Mouse (Mus musculus) myocyte (in vitro differentiated cells): Measurements from ENCODE around the gene Irf2bp2.

ENCODE experiments used
- CEBPB ChIP-seq: IDR thresholded peaks from 2 replicates; pipeline ENCODE4 v1.6.1; 2011; ENCODE audit warnings: mild to moderate bottlenecking, moderate library complexity; ENCODE audit not compliant: poor library complexity, insufficient read depth, severe bottlenecking
- MAX ChIP-seq: IDR thresholded peaks from one replicate; pipeline ENCODE4 v1.6.1; 2011; ENCODE audit warnings: low read depth, mild to moderate bottlenecking, control low read depth
- MYOG ChIP-seq, 3 experiments: IDR thresholded peaks; one replicate each; pipeline ENCODE4 v1.6.1; 2011; ENCODE audit warnings: control low read depth in 2 of 3, low read depth in 2 of 3, mild to moderate bottlenecking in 2 of 3; ENCODE audit not compliant: insufficient read length in 2 of 3, control insufficient read depth in 1 of 3, insufficient read depth in 1 of 3
- POLR2A ChIP-seq: IDR thresholded peaks from one replicate; pipeline ENCODE4 v1.6.1; 2011; ENCODE audit warnings: low read depth, mild to moderate bottlenecking, control low read depth, moderate library complexity; ENCODE audit not compliant: insufficient read length
- POLR2AphosphoS2 ChIP-seq: IDR thresholded peaks from one replicate; pipeline ENCODE4 v1.6.1; 2011; ENCODE audit warnings: low read depth, control low read depth; ENCODE audit not compliant: insufficient read length
- TCF12 ChIP-seq: IDR thresholded peaks from one replicate; pipeline ENCODE4 v1.6.1; 2011; ENCODE audit warnings: mild to moderate bottlenecking, control low read depth; ENCODE audit not compliant: poor library complexity, insufficient read depth, severe bottlenecking
- USF1 ChIP-seq: IDR thresholded peaks from one replicate; pipeline ENCODE4 v1.6.1; 2011; ENCODE audit warnings: low read depth, mild to moderate bottlenecking, control low read depth, moderate library complexity

DNA sequence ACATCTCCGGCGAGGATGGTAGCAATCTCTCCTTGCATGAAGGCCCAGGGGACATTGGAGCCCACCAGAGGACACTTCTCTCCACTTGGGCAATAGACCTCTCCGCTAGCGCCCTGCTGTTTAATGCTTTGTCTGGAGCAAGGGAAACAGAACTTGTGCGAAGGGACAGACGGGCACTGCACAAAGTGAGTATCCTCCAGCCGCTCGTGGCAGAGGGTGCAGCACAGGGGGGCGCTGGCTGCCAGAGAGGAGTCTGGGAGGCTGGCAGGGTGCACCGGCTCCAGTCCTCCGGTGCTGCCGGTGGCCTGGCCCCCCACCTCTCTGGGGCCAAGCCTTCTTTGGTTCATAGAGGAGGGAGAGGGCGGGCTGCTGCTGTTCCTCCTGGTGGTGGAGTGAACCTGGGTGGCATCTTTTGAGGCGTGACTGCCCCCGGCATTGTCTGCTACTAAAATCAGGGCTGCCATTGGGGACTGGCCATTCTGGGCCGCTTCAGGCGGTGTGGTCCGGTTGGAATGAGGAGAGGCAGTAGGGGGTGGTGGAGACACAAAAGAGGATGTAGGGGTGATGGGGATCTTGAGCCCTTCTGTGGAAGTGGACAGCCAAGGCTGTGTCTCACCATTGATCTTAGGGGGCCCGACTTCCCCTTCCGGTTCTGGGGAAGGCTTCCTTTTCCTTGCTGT lies 2.5 kb downstream of the Irf2bp2 start:
- peak; percentile 11 for TF ChIP-seq POLR2A
- TF ChIP-seq TCF12, result no peak
- peak in 1 of 3 experiments; percentile 43 for TF ChIP-seq MYOG (IDR thresholded peaks at IDR 0.05; ENCODE audit: control insufficient read depth in 1 of 3, insufficient read depth in 1 of 3, insufficient read length in 2 of 3, low read depth in 2 of 3)
- TF ChIP-seq USF1, result no peak
- TF ChIP-seq MAX, result no peak
- TF ChIP-seq CEBPB, result no peak
- TF ChIP-seq POLR2AphosphoS2, result peak; percentile 31
